Mouse (Mus musculus): ENCODE data around the gene Eml2. TPM values are rescaled to one million over a fixed set of nuclear protein-coding genes. Genes with fewer than 3 reads are reported as not detected.

Gene Eml2
- polyA plus RNA-seq, 1 experiment from 2014 or later = 11.6 TPM

GRCm38 (mm10) chr7:19208201-19208910, 32.1 kb downstream of the Eml2 start:
- H3K36me3 ChIP-seq = peaks cover 26% of the 10 kb centered on the region
- peaks cover 13% of the 10 kb centered on the region for H3K4me1 ChIP-seq
- no peak for ATAC-seq (ENCODE audit: low FRiP score)
- H3K27ac ChIP-seq (replicated peaks) = no peak overlapping the region
- peaks cover 12% of the 10 kb centered on the region; the same call in 1 of the 2 replicates for H3K27me3 ChIP-seq (replicated peaks)
- 84% methylated on average over 13 of the region's 13 CpGs for WGBS
- H3K4me3 ChIP-seq (replicated peaks) = no peak overlapping the region
- no peaks in the 10 kb centered on the region for H3K9me3 ChIP-seq (replicated peaks)
- H3K4me2 ChIP-seq = no peak overlapping the region
- H3K9ac ChIP-seq (replicated peaks) = no peak overlapping the region

GRCm38 (mm10) chr7:19208944-19209472, 32.8 kb downstream of the Eml2 start:
- ATAC-seq (ENCODE audit: low FRiP score) = no peak

GRCm38 (mm10) chr7:19209494-19209893, 33.3 kb downstream of the Eml2 start:
- Histone ChIP-seq H3K4me1 (peaks cover 13% of the 10 kb centered on the region), H3K9ac (replicated peaks) (no peak overlapping the region), H3K4me3 (replicated peaks) (no peak overlapping the region), H3K9me3 (replicated peaks) (no peaks in the 10 kb centered on the region), H3K27me3 (replicated peaks) (peaks cover 12% of the 10 kb centered on the region; the same call in 1 of the 2 replicates), H3K4me2 (no peak overlapping the region), H3K27ac (replicated peaks) (no peak overlapping the region), H3K36me3 (peaks cover 17% of the 10 kb centered on the region)
- no peak for ATAC-seq (ENCODE audit: low FRiP score)
- 81% methylated on average over 4 of the region's 4 CpGs for WGBS

More at GRCm38 (mm10) chr7:19208944-19209472, 32.8 kb downstream of the Eml2 start:
- H3K4me2 ChIP-seq = no peak overlapping the region
- no peak overlapping the region for H3K27ac ChIP-seq (replicated peaks)
- WGBS = 59% methylated on average over 7 of the region's 7 CpGs
- no peaks in the 10 kb centered on the region for H3K9me3 ChIP-seq (replicated peaks)
- no peak overlapping the region for H3K9ac ChIP-seq (replicated peaks)
- H3K4me1 ChIP-seq = peaks cover 13% of the 10 kb centered on the region
- H3K27me3 ChIP-seq (replicated peaks) = peaks cover 12% of the 10 kb centered on the region; the same call in 1 of the 2 replicates
- H3K36me3 ChIP-seq = peaks cover 22% of the 10 kb centered on the region
- H3K4me3 ChIP-seq (replicated peaks) = no peak overlapping the region

DNA sequence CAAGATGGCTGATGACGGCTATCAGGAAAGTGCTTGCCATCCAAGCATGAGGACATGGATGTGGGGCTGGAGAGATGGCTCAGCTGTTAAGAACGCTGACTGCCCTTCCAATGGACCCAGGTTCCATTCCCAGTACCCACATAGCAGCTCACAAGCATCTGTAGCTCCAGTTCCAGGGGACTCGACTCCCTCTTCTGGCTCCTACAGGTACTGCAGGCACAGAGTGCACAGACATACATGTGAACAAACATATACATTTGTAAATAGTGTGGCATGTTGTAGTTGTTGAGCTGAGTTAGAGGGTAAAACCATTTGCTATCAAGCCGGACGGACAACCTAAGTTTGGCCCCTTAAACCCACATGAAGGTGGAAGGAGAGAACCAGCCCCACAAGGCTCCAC, 33.8 kb downstream of the Eml2 start:
- ATAC-seq (ENCODE audit: low FRiP score) = no peak
- H3K4me3 ChIP-seq (replicated peaks) = no peak overlapping the region
- no peaks in the 10 kb centered on the region for H3K9me3 ChIP-seq (replicated peaks)
- H3K4me2 ChIP-seq = no peak overlapping the region
- peaks cover 13% of the 10 kb centered on the region for H3K4me1 ChIP-seq
- 92% methylated on average over 5 of the region's 5 CpGs for WGBS
- H3K36me3 ChIP-seq = peaks cover 12% of the 10 kb centered on the region; the same call in 1 of the 2 replicates
- peaks cover 12% of the 10 kb centered on the region; the same call in 1 of the 2 replicates for H3K27me3 ChIP-seq (replicated peaks)
- no peak overlapping the region for H3K9ac ChIP-seq (replicated peaks)
- H3K27ac ChIP-seq (replicated peaks) = no peak overlapping the region

- no peak overlapping the region for H3K27ac ChIP-seq (replicated peaks)
- peaks cover 13% of the 10 kb centered on the region for H3K4me1 ChIP-seq
- peaks cover under 1% of the 10 kb centered on the region; the same call in 1 of the 2 replicates for H3K36me3 ChIP-seq
- peaks cover 12% of the 10 kb centered on the region; the same call in 1 of the 2 replicates for H3K27me3 ChIP-seq (replicated peaks)
- H3K4me2 ChIP-seq = no peak overlapping the region
- H3K9ac ChIP-seq (replicated peaks) = no peak overlapping the region
- H3K9me3 ChIP-seq (replicated peaks) = no peaks in the 10 kb centered on the region
- no peak overlapping the region for H3K4me3 ChIP-seq (replicated peaks)
- 47% methylated on average over 5 of the region's 5 CpGs for WGBS
- no peak for ATAC-seq (ENCODE audit: low FRiP score)
These were observed 34.9 kb downstream of the Eml2 start for GRCm38 (mm10) chr7:19211041-19211675.

GRCm38 (mm10) chr7:19211996-19212755, 36.0 kb downstream of the Eml2 start, which contains the start of gene Gpr4:
TSS of gene Gpr4 (plus strand) at chr7:19212538.
- Histone ChIP-seq H3K27me3 (replicated peaks) (peaks cover 15% of the 10 kb centered on the region; the same call in 1 of the 2 replicates), H3K4me2 (peak within 1 kb of the TSS; percentile 91), H3K4me3 (replicated peaks) (peak within 1 kb of the TSS; percentile 51), H3K4me1 (peaks cover 13% of the 10 kb centered on the region), H3K36me3 (no peaks in the 10 kb centered on the region), H3K9me3 (replicated peaks) (no peaks in the 10 kb centered on the region), H3K9ac (replicated peaks) (peak within 1 kb of the TSS; percentile 52), H3K27ac (replicated peaks) (no peak within 1 kb of the TSS)
- WGBS = 2% methylated on average over 28 of the region's 30 CpGs
- ATAC-seq (ENCODE audit: low FRiP score) = peak; percentile 75

DNA sequence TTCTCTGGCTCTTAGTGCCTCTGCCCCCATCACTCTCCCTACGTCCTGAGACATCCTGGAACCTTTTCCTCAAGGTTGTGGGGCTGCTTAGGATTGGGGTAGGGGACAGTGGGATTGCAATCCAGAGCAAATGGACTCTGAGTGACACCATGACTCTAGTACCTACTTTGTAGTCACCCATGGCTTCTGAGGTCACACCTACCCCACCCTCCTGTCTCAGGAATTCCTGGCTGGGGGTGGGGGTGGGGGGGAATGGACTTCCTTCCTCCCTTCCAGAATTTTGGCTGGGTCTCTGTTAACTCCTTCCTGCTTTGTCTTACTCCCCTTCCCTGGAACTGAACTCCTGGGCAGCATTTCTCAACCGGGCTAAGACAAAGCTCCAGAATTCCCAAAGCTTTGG, 37.2 kb downstream of the Eml2 start:
- Histone ChIP-seq H3K4me3 (replicated peaks) (peak overlapping the region; percentile 51), H3K27me3 (replicated peaks) (peaks cover 15% of the 10 kb centered on the region; the same call in 1 of the 2 replicates), H3K9ac (replicated peaks) (no peak overlapping the region), H3K27ac (replicated peaks) (no peak overlapping the region), H3K36me3 (no peaks in the 10 kb centered on the region), H3K4me1 (peaks cover 13% of the 10 kb centered on the region), H3K4me2 (peak overlapping the region; percentile 91), H3K9me3 (replicated peaks) (no peaks in the 10 kb centered on the region)
- no peak for ATAC-seq (ENCODE audit: low FRiP score)
- 59% methylated on average over 2 of the region's 2 CpGs for WGBS

DNA sequence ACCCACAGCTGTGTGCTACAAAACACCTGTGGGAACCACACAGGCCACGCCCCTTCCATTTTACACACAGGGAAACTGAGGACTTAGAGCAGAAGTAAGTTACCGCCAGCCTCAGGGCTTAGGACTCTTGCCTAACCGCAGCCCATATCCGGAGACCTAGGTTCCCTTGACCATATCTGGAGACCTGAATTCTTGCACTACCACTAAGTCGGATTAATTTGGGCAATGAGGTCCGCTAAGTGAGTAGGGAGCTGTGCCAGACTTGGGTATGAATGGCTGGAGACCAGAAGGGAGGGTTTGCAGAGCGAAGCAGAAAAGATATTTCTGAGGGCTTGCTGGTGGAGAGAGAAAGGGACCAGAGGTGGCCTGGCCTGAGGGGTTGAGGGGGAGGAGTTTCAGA, 38.1 kb downstream of the Eml2 start:
- H3K4me3 ChIP-seq (replicated peaks) = no peak overlapping the region

GRCm38 (mm10) chr7:19214940-19215339, 38.7 kb downstream of the Eml2 start:
- ATAC-seq (ENCODE audit: low FRiP score) = no peak
- Histone ChIP-seq H3K4me2 (no peak overlapping the region), H3K4me3 (replicated peaks) (no peak overlapping the region), H3K27me3 (replicated peaks) (peaks cover 15% of the 10 kb centered on the region; the same call in 1 of the 2 replicates), H3K27ac (replicated peaks) (no peak overlapping the region), H3K36me3 (no peaks in the 10 kb centered on the region), H3K9ac (replicated peaks) (no peak overlapping the region), H3K9me3 (replicated peaks) (no peaks in the 10 kb centered on the region), H3K4me1 (peaks cover 13% of the 10 kb centered on the region)
- WGBS = 70% methylated on average over 9 of the region's 9 CpGs

More for the DNA sequence above, 38.1 kb downstream of the Eml2 start:
- Histone ChIP-seq H3K4me1 (peaks cover 13% of the 10 kb centered on the region), H3K27me3 (replicated peaks) (peaks cover 15% of the 10 kb centered on the region; the same call in 1 of the 2 replicates), H3K9ac (replicated peaks) (no peak overlapping the region), H3K36me3 (no peaks in the 10 kb centered on the region), H3K27ac (replicated peaks) (no peak overlapping the region), H3K4me2 (no peak overlapping the region), H3K9me3 (replicated peaks) (no peaks in the 10 kb centered on the region)
- no peak for ATAC-seq (ENCODE audit: low FRiP score)
- WGBS = 73% methylated on average over 7 of the region's 7 CpGs

- no peak overlapping the region for H3K4me3 ChIP-seq (replicated peaks)
- no peaks in the 10 kb centered on the region for H3K36me3 ChIP-seq
- no peak overlapping the region for H3K9ac ChIP-seq (replicated peaks)
- 64% methylated on average over 5 of the region's 5 CpGs for WGBS
- H3K27me3 ChIP-seq (replicated peaks) = 0 out of 2 replicates have a peak, but pooled peaks cover 8% of the 10 kb centered on the region
- peaks cover 1% of the 10 kb centered on the region for H3K4me1 ChIP-seq
- H3K9me3 ChIP-seq (replicated peaks) = no peaks in the 10 kb centered on the region
- ATAC-seq (ENCODE audit: low FRiP score) = no peak
- no peak overlapping the region for H3K27ac ChIP-seq (replicated peaks)
- H3K4me2 ChIP-seq = no peak overlapping the region
These were observed 41.3 kb downstream of the Eml2 start for GRCm38 (mm10) chr7:19217492-19217891.

DNA sequence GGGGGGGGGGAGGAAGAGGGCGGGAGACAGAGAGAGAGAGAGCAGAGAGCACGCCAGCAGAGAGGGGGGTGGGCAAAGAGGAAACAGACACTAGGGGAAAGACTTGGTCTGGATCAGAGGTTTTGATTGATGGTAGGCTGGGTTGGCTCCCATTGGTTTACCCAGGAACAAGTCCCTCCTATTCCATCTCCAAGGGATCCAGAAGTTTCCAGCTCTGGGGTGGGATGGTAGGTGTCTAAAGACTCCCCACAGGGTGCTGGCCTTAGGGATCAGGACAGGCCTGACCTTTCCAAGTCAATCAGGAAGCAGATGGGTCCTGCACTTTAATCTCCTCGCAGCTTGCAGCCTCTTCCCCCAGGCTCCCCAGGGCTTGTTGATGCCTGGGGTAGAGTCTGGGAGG, 41.7 kb downstream of the Eml2 start:
- 0 out of 2 replicates have a peak, but pooled peaks cover 8% of the 10 kb centered on the region for H3K27me3 ChIP-seq (replicated peaks)
- H3K9me3 ChIP-seq (replicated peaks) = no peaks in the 10 kb centered on the region
- WGBS = 44% methylated on average over 3 of the region's 3 CpGs
- H3K36me3 ChIP-seq = no peaks in the 10 kb centered on the region
- ATAC-seq (ENCODE audit: low FRiP score) = no peak
- no peak overlapping the region for H3K27ac ChIP-seq (replicated peaks)
- H3K4me3 ChIP-seq (replicated peaks) = no peak overlapping the region
- H3K4me1 ChIP-seq = no peaks in the 10 kb centered on the region
- no peak overlapping the region for H3K4me2 ChIP-seq
- H3K9ac ChIP-seq (replicated peaks) = no peak overlapping the region
